Mouse (Mus musculus) adrenal gland, postnatal 4 days (tissue): ENCODE measurements around the gene Stil. TPM values are rescaled to one million over a fixed set of nuclear protein-coding genes. Genes with fewer than 3 reads are reported as not detected.

Experiments
- DNase-seq, 2 experiments: peaks; one replicate each; pipeline ENCODE4 v3.0.0; 2021 to 2022; ENCODE audit warnings: low spot score in 2 of 2, mixed read lengths in 2 of 2
- total RNA-seq, 2 experiments: library from RNA; stranded (reverse); gene quantifications; 2 replicates each; pipeline ENCODE4 v1.2.3; 2021

Stil gene
- total RNA-seq, 2 experiments from 2014 or later: 6.5 to 7.1 TPM

GRCm38 (mm10) chr4:115047750-115048149 lies 47.8 kb downstream of the Stil start:
- no peak for DNase-seq

DNA sequence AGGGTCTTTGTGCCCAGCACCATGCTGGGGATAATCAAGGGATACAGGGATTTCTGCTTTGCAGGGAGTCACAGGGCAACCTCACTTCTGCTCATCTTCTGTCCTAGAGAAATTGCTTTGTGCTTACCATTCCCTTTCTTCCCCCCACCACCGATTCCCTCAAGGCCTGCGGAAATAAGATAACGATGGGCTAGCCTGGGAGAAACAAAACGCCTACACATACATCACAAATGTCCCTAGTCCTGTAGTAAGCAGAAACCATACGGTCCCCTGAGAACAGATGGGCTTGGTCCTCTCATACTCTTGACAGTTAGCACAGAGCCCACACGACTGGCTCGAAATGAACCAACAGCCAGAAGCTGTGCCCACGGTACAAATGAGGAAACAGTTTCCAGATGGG lies 48.2 kb downstream of the Stil start:
- no peak for DNase-seq

DNA sequence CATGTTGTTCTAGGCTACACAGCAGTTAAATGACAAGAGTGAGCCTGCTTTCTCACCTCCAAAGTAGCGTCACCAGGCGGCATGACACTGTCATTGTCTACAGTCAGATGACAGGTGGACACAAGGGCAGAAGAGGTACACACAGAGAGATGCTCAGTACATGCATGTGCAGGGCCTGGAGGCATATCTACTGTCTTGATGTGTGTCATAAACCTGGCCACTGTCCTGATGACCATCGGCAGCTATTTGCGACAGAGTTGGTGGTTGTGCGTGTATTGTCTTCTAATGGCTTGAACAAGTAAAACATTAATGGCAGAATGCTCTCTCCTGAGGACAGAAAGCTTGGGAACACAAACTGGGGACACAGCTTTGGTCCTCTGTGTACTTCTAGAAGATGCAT lies 51.3 kb downstream of the Stil start:
- DNase-seq: no peak

DNA sequence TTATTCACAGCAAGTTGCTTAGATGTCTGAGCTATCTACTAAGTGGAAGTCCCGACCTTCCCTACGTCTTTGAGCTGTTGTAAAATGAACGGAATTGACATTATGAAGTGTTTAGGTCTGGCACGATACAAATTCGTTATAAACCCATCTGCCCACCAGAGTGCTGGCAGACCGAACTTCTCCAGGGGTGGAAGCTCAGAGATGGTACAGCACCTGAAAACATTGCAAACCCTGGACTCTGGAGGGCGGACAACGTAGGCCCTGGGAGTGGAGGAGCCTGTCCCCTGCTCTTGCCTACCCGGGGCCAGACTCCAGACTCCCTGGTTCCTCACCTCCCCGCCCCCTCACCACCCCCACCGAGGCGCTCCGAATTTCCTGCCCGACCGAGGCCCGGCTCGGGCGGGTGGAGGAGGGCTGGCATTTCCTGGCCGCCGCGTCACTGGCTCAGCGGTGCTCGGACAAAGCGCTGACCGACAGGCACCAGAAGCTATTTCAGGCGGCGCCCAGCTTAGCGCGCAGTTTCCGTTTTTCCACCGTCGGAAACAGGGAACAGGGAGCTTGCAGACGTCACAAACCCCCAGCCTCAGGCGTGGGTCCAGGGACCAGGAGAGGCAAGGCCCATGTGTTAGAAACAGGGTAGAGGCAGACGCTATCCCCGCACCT lies 52.5 kb downstream of the Stil start:
- no peak for DNase-seq

GRCm38 (mm10) chr4:115055044-115055443 lies 55.1 kb downstream of the Stil start:
- DNase-seq: no peak

DNA sequence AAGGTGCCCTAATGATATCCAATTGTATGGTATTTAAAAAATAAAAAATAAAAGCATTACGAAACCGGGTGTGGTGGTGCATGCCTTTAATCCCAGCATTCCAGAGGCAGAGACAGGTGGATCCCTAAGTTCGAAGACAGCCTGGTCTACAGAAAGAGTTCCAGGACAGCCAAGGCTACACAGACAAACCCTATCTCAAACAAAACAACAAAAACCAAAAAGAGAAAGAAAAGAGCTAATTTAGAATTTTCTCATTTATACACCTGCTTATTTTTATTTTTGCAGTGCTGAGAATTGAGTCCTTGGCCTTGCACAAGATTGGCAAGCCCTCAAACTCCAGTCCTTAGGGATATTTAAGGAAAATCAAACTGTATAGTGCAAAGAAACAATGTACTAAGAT lies 55.7 kb downstream of the Stil start:
- DNase-seq: no peak

DNA sequence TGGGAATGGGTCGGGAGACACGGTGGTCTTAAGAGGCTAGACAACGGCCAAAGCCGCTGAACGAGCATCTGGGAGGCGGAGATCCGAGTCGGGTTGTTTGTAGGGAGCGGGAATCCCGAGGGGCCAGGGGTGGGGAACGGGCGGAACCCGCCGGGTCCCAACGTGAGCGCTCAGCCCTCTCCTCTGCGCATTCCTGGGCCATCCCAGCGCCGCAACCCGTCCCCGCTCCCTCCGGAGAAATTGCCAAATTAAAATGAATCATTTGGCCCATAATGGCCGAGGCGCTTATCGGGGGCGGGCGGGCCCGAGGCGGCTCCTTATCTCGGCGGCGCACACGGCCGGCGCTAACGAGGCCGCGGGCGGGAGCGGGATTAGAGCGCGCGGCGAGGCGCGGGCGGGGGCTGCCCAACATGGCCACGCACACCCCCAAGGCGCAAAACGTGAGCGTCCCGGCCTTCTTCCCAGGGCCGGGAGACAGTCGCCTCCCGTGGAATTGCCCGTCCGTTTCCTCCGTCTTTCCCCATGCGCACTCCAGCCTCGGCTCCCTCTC lies 56.5 kb downstream of the Stil start, which contains the start of gene Tal1:
TSS of gene Tal1 (plus strand) at position 56 of the 550 bp plus-strand sequence.
- no peak for DNase-seq

DNA sequence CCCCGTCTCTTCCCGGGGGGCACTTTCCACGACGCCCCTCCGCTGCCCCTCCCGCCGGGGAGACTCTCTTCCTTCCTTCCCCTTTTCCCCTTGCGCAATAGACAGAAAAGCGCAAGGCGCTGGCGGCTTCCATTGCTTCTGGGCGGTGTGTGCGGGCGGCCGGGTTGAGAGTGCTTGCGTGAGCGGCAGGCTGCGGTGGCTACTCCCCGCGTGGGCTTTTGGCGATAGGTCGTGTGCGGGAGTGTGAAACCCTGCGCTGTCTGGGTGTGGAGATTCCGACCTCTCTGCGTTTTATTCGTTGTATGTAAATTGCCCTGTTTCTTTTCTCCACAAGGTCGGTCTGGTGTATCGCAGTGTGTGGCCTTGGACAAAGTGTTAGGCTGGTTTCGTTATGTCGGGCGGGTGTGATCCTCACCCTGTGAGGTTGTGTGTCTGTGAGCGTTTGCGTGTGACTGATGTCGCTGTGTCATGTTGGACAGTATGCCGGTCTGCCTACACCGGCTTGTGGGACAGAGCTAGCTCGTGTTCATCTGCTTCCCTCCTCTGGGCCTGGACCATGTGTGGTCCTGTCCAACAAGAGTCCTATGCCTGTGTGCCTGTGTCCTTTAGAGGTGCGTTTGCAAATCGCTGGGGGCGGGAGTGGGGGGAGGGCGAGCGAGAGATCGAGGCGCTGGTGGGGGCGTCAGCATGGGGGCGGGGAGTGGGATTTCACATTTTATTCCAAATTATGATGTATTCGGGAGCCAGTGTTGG lies 57.1 kb downstream of the Stil start:
- DNase-seq: peak in 1 of 2 experiments; percentile 24

GRCm38 (mm10) chr4:115057674-115058316 lies 57.8 kb downstream of the Stil start:
- no peak for DNase-seq

GRCm38 (mm10) chr4:115058317-115058761 lies 58.4 kb downstream of the Stil start:
- DNase-seq: no peak

- no peak for DNase-seq
These were observed 59.1 kb downstream of the Stil start for GRCm38 (mm10) chr4:115058871-115059590.

DNA sequence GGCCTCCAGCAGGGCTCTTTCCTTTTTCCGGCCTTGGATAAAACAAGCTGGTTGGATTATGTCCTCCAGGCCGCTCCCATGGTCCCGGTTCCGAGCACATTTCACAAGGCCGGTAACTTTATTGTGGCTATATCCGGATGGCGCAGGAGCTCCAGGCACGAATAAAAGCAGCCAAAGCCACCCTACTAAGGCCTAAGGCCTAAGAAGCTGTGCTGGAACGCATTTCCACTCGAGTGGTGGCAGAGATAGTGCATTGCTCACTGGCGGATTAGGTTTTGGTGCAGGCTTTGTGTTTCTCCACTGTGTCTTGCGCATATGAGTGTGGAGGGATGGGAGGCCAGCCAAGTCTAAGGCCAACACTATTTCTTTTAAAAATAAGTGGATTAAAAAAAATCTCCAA lies 59.9 kb downstream of the Stil start:
- DNase-seq: no peak

DNA sequence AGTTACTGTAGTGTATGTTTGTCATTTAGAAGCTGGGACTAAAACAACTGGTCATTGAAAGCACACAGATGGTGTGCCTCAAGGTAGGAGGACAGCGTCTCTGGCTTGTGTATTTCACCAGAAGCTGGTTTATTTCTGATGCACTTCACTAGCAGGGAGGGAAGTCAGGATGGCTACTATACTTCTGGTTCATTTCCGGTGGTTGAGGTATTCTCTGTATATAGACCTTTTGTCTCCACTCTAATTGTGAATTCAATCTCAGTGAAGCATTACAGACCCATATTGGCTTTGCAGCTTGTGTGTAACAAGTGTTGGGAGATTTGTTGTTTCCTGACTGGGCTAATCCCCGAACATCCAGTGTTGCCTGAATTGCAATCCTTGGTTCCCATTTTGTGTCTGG lies 60.8 kb downstream of the Stil start:
- DNase-seq: no peak

DNA sequence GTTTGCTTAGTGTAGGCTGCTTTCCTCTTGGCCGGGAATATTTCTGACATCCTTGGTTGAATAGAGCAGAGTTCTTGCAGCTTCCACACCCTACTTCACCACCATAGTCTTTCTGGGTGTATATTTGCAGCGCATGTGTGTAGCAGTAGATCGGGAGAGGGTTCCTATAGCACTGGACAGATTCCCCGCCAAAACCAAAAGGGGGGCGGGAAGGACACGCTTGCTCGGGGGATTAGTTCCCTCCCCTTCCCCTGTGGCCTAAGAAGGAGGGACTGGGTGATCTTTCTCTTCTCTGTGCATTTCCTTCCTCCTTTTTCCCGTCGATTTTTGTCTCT lies 62.5 kb downstream of the Stil start:
- no peak for DNase-seq

- DNase-seq: no peak
These were observed 63.0 kb downstream of the Stil start for GRCm38 (mm10) chr4:115062875-115063517.

- DNase-seq: no peak
These were observed 63.7 kb downstream of the Stil start for GRCm38 (mm10) chr4:115063518-115064239.

DNA sequence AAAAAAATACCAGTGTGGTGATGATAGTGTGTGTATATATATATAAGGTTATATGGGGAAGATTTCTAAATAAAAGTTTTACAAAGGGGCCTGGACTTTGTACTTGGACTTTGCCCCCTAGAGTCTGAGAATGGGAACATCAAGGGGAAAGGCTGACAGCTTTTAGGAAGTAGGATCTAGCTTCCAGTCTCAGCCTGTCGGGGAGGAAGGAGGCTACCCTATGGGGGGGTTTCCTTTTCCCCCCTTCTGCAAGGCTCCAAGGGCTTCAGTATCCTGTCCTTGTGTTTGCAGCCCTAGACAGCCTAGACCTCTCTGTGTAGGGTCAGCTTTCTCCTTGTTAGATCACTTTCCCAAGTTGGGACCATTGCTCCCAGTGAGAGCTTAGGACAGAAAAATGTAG lies 71.7 kb downstream of the Stil start:
- no peak for DNase-seq

- no peak for DNase-seq
These were observed 74.8 kb downstream of the Stil start for GRCm38 (mm10) chr4:115074789-115075188.

DNA sequence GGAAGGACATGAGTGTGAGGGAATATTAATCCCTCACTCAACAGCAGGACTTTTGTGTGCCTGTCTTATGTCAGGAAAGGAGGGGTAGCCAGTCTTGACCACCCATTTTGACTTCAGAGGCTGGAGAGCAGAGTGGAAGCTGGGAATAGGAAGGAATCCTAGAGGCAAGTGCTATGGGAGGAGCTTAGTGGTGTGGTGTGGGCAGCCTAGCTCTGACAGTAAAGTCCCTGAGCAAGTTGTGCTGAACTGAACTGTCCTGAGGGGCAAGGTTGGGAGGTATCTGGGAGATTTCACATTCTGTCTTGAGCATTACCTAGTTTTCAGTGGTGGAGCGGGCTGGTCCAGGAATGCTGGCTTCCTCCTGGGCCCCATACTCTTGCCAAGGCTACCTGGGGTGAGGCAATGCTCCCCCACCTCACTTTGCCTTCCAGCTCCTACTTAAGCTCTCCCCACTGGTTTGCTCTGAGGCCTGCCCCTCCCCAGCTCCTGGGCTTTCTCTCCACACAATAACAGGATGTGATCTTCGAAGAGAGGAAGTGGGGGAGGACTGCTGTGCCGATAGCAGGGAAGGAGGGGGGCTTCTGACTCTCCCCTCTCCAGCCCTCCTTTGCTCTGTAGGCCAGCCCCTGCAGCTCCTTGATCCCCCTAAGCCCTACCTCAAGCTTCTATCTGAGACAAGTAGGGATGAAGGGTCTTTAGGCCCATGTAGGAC lies 75.4 kb downstream of the Stil start:
- DNase-seq: no peak
